Comparison of ENCODE assay signal across 12 mouse cellular contexts in the genomic region with DNA sequence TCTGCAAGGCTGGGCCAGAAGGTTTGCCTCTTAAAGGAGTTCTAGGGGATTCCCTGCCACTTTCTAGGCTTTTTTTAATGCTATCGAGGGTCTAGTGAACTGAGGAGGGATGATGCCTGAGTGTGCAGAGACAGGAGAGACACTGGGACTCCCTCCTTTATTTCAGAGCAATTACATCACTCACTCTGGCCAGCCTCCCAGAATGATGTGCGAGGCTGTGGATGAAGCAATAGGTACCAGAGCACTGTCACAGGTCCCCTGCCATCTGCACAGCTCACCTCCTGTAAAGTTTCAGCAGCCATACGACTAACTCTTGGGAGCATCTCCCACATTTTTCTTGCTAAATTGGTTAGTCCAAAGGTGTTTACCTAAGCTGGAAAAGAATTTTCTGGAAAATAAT. TPM values are rescaled to one million over a fixed set of nuclear protein-coding genes. Genes with fewer than 3 reads are reported as not detected.
DNase-seq lines count a peak whose midpoint lies in the region; ATAC-seq and TF ChIP-seq lines count a peak whose summit lies in the region.
"Had no signal": no experiment of that assay in that cellular context is flagged by ENCODE, and none has a peak within 500 bp of the region (broad histone marks: within the 10 kb centered on the region; RNA-seq: fewer than 3 reads in every experiment).

No protein-coding gene starts in this region.

- H3K79me3 ChIP-seq in C2C12 (ENCODE audit: low read depth) = no peaks in the 10 kb centered on the region

- H3K9ac ChIP-seq in hindbrain, embryonic 16.5 days (ENCODE audit: low read depth, low read length) = no peak overlapping the region
- H3K9ac ChIP-seq in kidney, embryonic 16.5 days (replicated peaks; ENCODE audit: low read length) = no peak overlapping the region
- H3K9ac ChIP-seq: limb, embryonic 12.5 days had no signal

- H3K79me2 ChIP-seq in C2C12 (ENCODE audit: control insufficient read depth, insufficient read depth) = no peaks in the 10 kb centered on the region

- DNase-seq in hindbrain, embryonic 10.5 days (ENCODE audit: low spot score) = no peak
- peak; percentile 1 for DNase-seq in adrenal gland, postnatal 25 days
- peak; percentile 61 to 70 for DNase-seq in cerebellum, postnatal 25 days
- DNase-seq in kidney, postnatal 10 days = no peak
- DNase-seq: lung, postnatal 10 days had no signal

- peak; percentile 54 for ATAC-seq in hindbrain, embryonic 16.5 days
- ATAC-seq in megakaryocyte, adult 5-6 weeks (ENCODE audit: poor library complexity, severe bottlenecking) = no peak
- no peak for ATAC-seq in kidney, embryonic 16.5 days (ENCODE audit: low FRiP score, low TSS enrichment)
- ATAC-seq: inflammation-experienced regulatory T-cells, adult 6 months had no signal

- H3K4me1 ChIP-seq in hindbrain, embryonic 16.5 days (ENCODE audit: control insufficient read depth, insufficient read depth, low read depth, low read length) = no peaks in the 10 kb centered on the region
- peaks cover 6% of the 10 kb centered on the region; the same call in 1 of the 2 replicates for H3K4me1 ChIP-seq in hindbrain, embryonic 10.5 days (replicated peaks)
- no peaks in the 10 kb centered on the region for H3K4me1 ChIP-seq in kidney, embryonic 16.5 days (ENCODE audit: insufficient read depth, low read length)
- H3K4me1 ChIP-seq: limb, embryonic 12.5 days had no signal

- H3ac ChIP-seq in C2C12 (ENCODE audit: control insufficient read depth, insufficient read length, low read depth) = no peak overlapping the region

- no peaks in the 10 kb centered on the region for H3K27me3 ChIP-seq in hindbrain, embryonic 16.5 days (replicated peaks; ENCODE audit: control insufficient read depth, insufficient read depth, low read length)
- no peaks in the 10 kb centered on the region; the same call in 1 of the 2 replicates for H3K27me3 ChIP-seq in hindbrain, embryonic 10.5 days (ENCODE audit: insufficient read depth, poor library complexity, severe bottlenecking)
- H3K27me3 ChIP-seq in C2C12 (ENCODE audit: control insufficient read depth, insufficient read depth, insufficient read length) = no peaks in the 10 kb centered on the region
- H3K27me3 ChIP-seq in kidney, embryonic 16.5 days (ENCODE audit: insufficient read depth, low read length) = no peaks in the 10 kb centered on the region
- H3K27me3 ChIP-seq: limb, embryonic 12.5 days had no signal

- WGBS in hindbrain, embryonic 16.5 days = 45% methylated on average over 3 of the region's 3 CpGs
- WGBS in hindbrain, embryonic 10.5 days = 60% methylated on average over 3 of the region's 3 CpGs
- 72% methylated on average over 3 of the region's 3 CpGs for WGBS in kidney, embryonic 16.5 days

- no peaks in the 10 kb centered on the region for H3K36me3 ChIP-seq in hindbrain, embryonic 16.5 days (ENCODE audit: control insufficient read depth, insufficient read depth, low read length)
- H3K36me3 ChIP-seq in hindbrain, embryonic 10.5 days = no peaks in the 10 kb centered on the region
- H3K36me3 ChIP-seq in C2C12 (ENCODE audit: control insufficient read depth, insufficient read depth) = no peaks in the 10 kb centered on the region
- no peaks in the 10 kb centered on the region for H3K36me3 ChIP-seq in kidney, embryonic 16.5 days (ENCODE audit: insufficient read depth, low read length)
- H3K36me3 ChIP-seq: limb, embryonic 12.5 days had no signal

- H3K4me3 ChIP-seq in hindbrain, embryonic 16.5 days (ENCODE audit: low read length) = no peak overlapping the region
- H3K4me3 ChIP-seq in hindbrain, embryonic 10.5 days = no peak overlapping the region
- no peak overlapping the region for H3K4me3 ChIP-seq in C2C12 (ENCODE audit: insufficient read depth, poor library complexity, severe bottlenecking)
- no peak overlapping the region for H3K4me3 ChIP-seq in kidney, embryonic 16.5 days (ENCODE audit: low read length)
- H3K4me3 ChIP-seq: erythroblast, embryonic 14.5 days; limb, embryonic 12.5 days had no signal

- no peak for TF ChIP-seq CTCF in C2C12 (IDR thresholded peaks at IDR 0.05; ENCODE audit: control insufficient read depth, insufficient read depth, insufficient read length)

- no peak overlapping the region for H3K4me2 ChIP-seq in hindbrain, embryonic 16.5 days (ENCODE audit: low read length)
- no peak overlapping the region for H3K4me2 ChIP-seq in kidney, embryonic 16.5 days (replicated peaks; ENCODE audit: low read depth, low read length)
- H3K4me2 ChIP-seq: limb, embryonic 12.5 days had no signal

- H3K9me3 ChIP-seq in hindbrain, embryonic 16.5 days (ENCODE audit: control insufficient read depth, low read length) = no peaks in the 10 kb centered on the region
- no peaks in the 10 kb centered on the region for H3K9me3 ChIP-seq in hindbrain, embryonic 10.5 days
- no peaks in the 10 kb centered on the region for H3K9me3 ChIP-seq in kidney, embryonic 16.5 days (ENCODE audit: low read length)
- H3K9me3 ChIP-seq: limb, embryonic 12.5 days had no signal

- no peak overlapping the region for H3K27ac ChIP-seq in hindbrain, embryonic 16.5 days (ENCODE audit: low read depth, low read length)
- no peak overlapping the region; the same call in 1 of the 2 replicates for H3K27ac ChIP-seq in hindbrain, embryonic 10.5 days
- no peak overlapping the region for H3K27ac ChIP-seq in kidney, embryonic 16.5 days (ENCODE audit: low read length)
- H3K27ac ChIP-seq: limb, embryonic 12.5 days had no signal

TF ChIP-seq in C2C12, 6 proteins besides CTCF, POLR2A, EP300 and RAD21:
- TF ChIP-seq CEBPB (IDR thresholded peaks at IDR 0.05; ENCODE audit: low read depth) (peak; percentile 20), FOSL1 (IDR thresholded peaks at IDR 0.05; ENCODE audit: insufficient read depth, low read length, poor library complexity, severe bottlenecking) (no peak)

RNA-seq across cellular contexts. Expression of a gene that starts 40.2 kb away (rescaled TPM):
- polyA plus RNA-seq in hindbrain, embryonic 16.5 days (2015; fragmentation: Nextera tagmentation; extraction: Ambion mirVana) = 1,585 and 1,771 TPM in 2 replicates
- polyA plus RNA-seq in hindbrain, embryonic 10.5 days (2016; fragmentation: Nextera tagmentation; extraction: Ambion mirVana) = 160 and 277 TPM in 2 replicates
- polyA plus RNA-seq in C2C12 (2012; fragmentation: generic; extraction: Trizol) = 0.63 TPM
- total RNA-seq in adrenal gland, postnatal 25 days (2021) = 1.1 and 1.2 TPM in 2 replicates
- total RNA-seq in megakaryocyte, adult 5-6 weeks (2015) = not detected in 2 replicates
- total RNA-seq in megakaryocyte, adult 5-6 weeks (2017) = not detected in 2 replicates
- polyA plus RNA-seq in kidney, embryonic 16.5 days (2015; fragmentation: Nextera tagmentation; extraction: Ambion mirVana) = 17.0 and 23.1 TPM in 2 replicates
- polyA plus RNA-seq: inflammation-experienced regulatory T-cells, adult 6 months had no signal

Comparison
In these comparisons a context has a peak if more than half of its experiments do, and no peak if none do; other contexts are left out.
1. DNase-seq: peak in adrenal gland, postnatal 25 days (single experiment) and cerebellum, postnatal 25 days (2 of 2); none in hindbrain, embryonic 10.5 days (single experiment) and kidney, postnatal 10 days (single experiment).